Mouse (Mus musculus) heart, embryonic 11.5 days (tissue): ENCODE data around the gene Zc2hc1c. TPM values are rescaled to one million over a fixed set of nuclear protein-coding genes. Genes with fewer than 3 reads are reported as not detected.

Experiments
- ATAC-seq: fragments of 200-750 bp; cut with Nextera tagmentation; replicated peaks from 2 replicates; pipeline ENCODE4 v1.8.0; 2017; ENCODE audit warnings: moderate library complexity; ENCODE audit not compliant: insufficient number of reproducible peaks, low FRiP score, low TSS enrichment
- H3K27ac ChIP-seq: fragments of 300-500 bp; sonication (generic); 2 replicates; pipeline ENCODE4 v1.5.1; 2014; ENCODE audit warnings: mild to moderate bottlenecking, low read depth, low read length
- H3K27me3 ChIP-seq: fragments of 300-500 bp; sonication (generic); 2 replicates; pipeline ENCODE4 v1.6.1; 2014; ENCODE audit warnings: mild to moderate bottlenecking, low read length, mixed read lengths; ENCODE audit not compliant: control insufficient read depth, insufficient read depth
- H3K36me3 ChIP-seq: fragments of 300-500 bp; sonication (generic); 2 replicates; pipeline ENCODE4 v1.6.1; 2014; ENCODE audit warnings: mild to moderate bottlenecking, low read length, moderate library complexity, mixed read lengths; ENCODE audit not compliant: control insufficient read depth, insufficient read depth
- H3K4me1 ChIP-seq: fragments of 300-500 bp; sonication (generic); 2 replicates; pipeline ENCODE4 v1.6.1; 2014; ENCODE audit warnings: low read length; ENCODE audit not compliant: control insufficient read depth, insufficient read depth
- H3K4me2 ChIP-seq: fragments of 300-500 bp; sonication (generic); 2 replicates; pipeline ENCODE4 v1.6.1; 2014; ENCODE audit warnings: mild to moderate bottlenecking, moderate library complexity
- H3K4me3 ChIP-seq: fragments of 300-500 bp; sonication (generic); 2 replicates; pipeline ENCODE4 v1.5.1; 2014; ENCODE audit warnings: low read depth, low read length
- H3K9ac ChIP-seq: fragments of 300-500 bp; sonication (generic); 2 replicates; pipeline ENCODE4 v1.6.1; 2014; ENCODE audit warnings: mild to moderate bottlenecking, low read depth, low read length, moderate library complexity
- H3K9me3 ChIP-seq: fragments of 300-500 bp; sonication (generic); replicated peaks from 2 replicates; pipeline ENCODE4 v1.6.1; 2016; ENCODE audit warnings: low read length; ENCODE audit not compliant: control insufficient read depth
- WGBS: fragments of 180-500 bp; shearing (Covaris S2); extraction: QIAGEN DNeasy Blood & Tissue Kit; methylation state at CpG from one replicate; pipeline ENCODE4 v1.1.7; 2014; ENCODE audit not compliant: insufficient replicate concordance; 5-methylcytosine and 5-hydroxymethylcytosine counted together
- microRNA-seq: library from miRNA; unstranded; fragments of <30 nt; microRNA quantifications from one replicate; pipeline ENCODE4, GENCODE M21; 2016; ENCODE audit warnings: borderline number of aligned reads
- polyA plus RNA-seq: library from polyadenylated mRNA; unstranded; fragments of >200 nt; fragmentation: Nextera tagmentation; extraction: Ambion mirVana; gene quantifications from 2 replicates; pipeline ENCODE4 v1.2.1, GENCODE M21; 2014

Zc2hc1c gene
- polyA plus RNA-seq, 1 experiment from 2014 or later: 0.93 TPM

GRCm38 (mm10) chr12:85348338-85348737 is 59.9 kb downstream of the Zc2hc1c start:
- Histone ChIP-seq H3K27ac (no peak overlapping the region), H3K27me3 (no peaks in the 10 kb centered on the region), H3K4me2 (no peak overlapping the region), H3K9ac (no peak overlapping the region), H3K36me3 (peaks cover 7% of the 10 kb centered on the region; the same call in 1 of the 2 replicates), H3K4me3 (no peak overlapping the region), H3K4me1 (peaks cover 5% of the 10 kb centered on the region; the same call in 1 of the 2 replicates), H3K9me3 (no peaks in the 10 kb centered on the region)
- WGBS: 73% methylated on average over 6 of the region's 6 CpGs
- no peak for ATAC-seq

Small RNA genes within 50 kb of the gene (microRNA-seq; reads per million reads assigned to microRNA genes)
- 0.34 reads per million for gene Mir6938

Other genes starting within 250 kb of the Zc2hc1c start
- 2.5 and 3.1 TPM in 2 replicates for gene Prox2, start 177.8 kb upstream of the Zc2hc1c start, polyA plus RNA-seq
- 170 and 200 TPM in 2 replicates for gene Dlst, start 177.8 kb upstream of the Zc2hc1c start, polyA plus RNA-seq
- gene Rps6kl1, start 137.3 kb upstream of the Zc2hc1c start, polyA plus RNA-seq: 0.94 and 1.3 TPM in 2 replicates
- gene Pgf, start 110.8 kb upstream of the Zc2hc1c start, polyA plus RNA-seq: 9.0 and 12.7 TPM in 2 replicates
- gene Eif2b2, start 69.1 kb upstream of the Zc2hc1c start, polyA plus RNA-seq: 60.4 and 60.6 TPM in 2 replicates
- 6.7 and 8.3 TPM in 2 replicates for gene Mlh3, start 18.0 kb upstream of the Zc2hc1c start, polyA plus RNA-seq
- 68.6 and 70.6 TPM in 2 replicates for gene Acyp1, start 153 bp upstream of the Zc2hc1c start, polyA plus RNA-seq
- gene Nek9, start 50.8 kb downstream of the Zc2hc1c start, polyA plus RNA-seq: 10.5 and 15.6 TPM in 2 replicates
- gene Tmed10, start 86.3 kb downstream of the Zc2hc1c start, polyA plus RNA-seq: 330 and 334 TPM in 2 replicates
- gene Fos, start 185.3 kb downstream of the Zc2hc1c start, polyA plus RNA-seq: 4.5 and 6.3 TPM in 2 replicates